Comparison of ENCODE assay signal across 13 mouse cellular contexts in the genomic region with DNA sequence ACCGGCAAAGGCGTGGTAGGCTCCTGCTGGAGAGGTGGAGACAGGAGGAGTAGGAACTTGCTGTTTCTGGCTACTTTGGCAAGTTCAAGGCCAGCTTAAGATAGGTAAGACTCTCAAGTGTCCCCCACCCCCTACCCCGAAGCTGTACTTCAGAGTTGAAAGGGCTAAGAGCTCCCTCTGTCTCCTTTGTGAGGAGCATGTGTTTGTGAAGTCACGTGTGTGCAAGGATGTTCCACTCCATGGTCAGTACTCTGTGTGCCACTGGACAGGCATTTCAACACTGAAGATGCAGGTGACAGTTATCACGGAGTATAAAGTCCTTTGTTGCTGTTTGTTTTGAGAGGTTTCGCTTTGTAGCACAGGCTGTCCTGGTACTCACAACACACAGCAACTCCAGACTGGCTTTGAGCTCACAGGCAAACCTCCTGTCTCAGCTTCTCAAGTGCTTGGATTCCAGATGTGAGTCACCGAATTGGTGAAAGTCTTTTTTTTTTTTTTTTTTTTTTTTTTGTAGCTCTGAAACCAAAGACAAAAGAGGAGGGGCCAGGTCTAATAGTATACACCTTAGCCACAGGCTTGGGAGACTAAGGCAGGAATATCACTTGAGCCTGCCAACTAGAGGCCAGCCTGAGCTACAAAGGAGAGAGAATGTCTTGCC. TPM values are rescaled to one million over a fixed set of nuclear protein-coding genes. Genes with fewer than 3 reads are reported as not detected.
DNase-seq lines count a peak whose midpoint lies in the region; ATAC-seq and TF ChIP-seq lines count a peak whose summit lies in the region.
"Had no signal": no experiment of that assay in that cellular context is flagged by ENCODE, and none has a peak within 500 bp of the region (broad histone marks: within the 10 kb centered on the region; RNA-seq: fewer than 3 reads in every experiment).

No protein-coding gene starts in this region.

- no peaks in the 10 kb centered on the region for H3K27me3 ChIP-seq in lung, embryonic 14.5 days (ENCODE audit: insufficient read depth, low read length)
- no peaks in the 10 kb centered on the region for H3K27me3 ChIP-seq in liver, embryonic 12.5 days (replicated peaks)
- H3K27me3 ChIP-seq in midbrain, postnatal 0 days (ENCODE audit: insufficient read depth, low read length), result no peaks in the 10 kb centered on the region
- H3K27me3 ChIP-seq: limb, embryonic 15.5 days; neural tube, embryonic 15.5 days had no signal

- ATAC-seq in lung, embryonic 14.5 days (ENCODE audit: insufficient read depth), result peak; percentile 2; the same call in 1 of the 2 replicates
- ATAC-seq in erythroblast, adult 5-6 weeks (replicated peaks; ENCODE audit: low FRiP score, poor library complexity, severe bottlenecking), result peak; percentile 12
- ATAC-seq in liver, embryonic 12.5 days, result no peak
- ATAC-seq in midbrain, postnatal 0 days (ENCODE audit: low FRiP score), result no peak

- peaks cover 33% of the 10 kb centered on the region for H3K4me1 ChIP-seq in lung, embryonic 14.5 days (ENCODE audit: insufficient read depth)
- peaks cover 87% of the 10 kb centered on the region for H3K4me1 ChIP-seq in liver, embryonic 12.5 days
- H3K4me1 ChIP-seq in midbrain, postnatal 0 days (ENCODE audit: insufficient read depth, low read length), result no peaks in the 10 kb centered on the region
- H3K4me1 ChIP-seq: neural tube, embryonic 15.5 days had no signal

- peak overlapping the region; percentile 84 for H3K27ac ChIP-seq in lung, embryonic 14.5 days (ENCODE audit: low read depth)
- H3K27ac ChIP-seq in liver, embryonic 12.5 days, result peak overlapping the region; percentile 85
- no peak overlapping the region for H3K27ac ChIP-seq in midbrain, postnatal 0 days (ENCODE audit: low read depth, low read length)
- H3K27ac ChIP-seq: limb, embryonic 15.5 days; neural tube, embryonic 15.5 days had no signal

- H3K4me2 ChIP-seq in lung, embryonic 14.5 days, result no peak overlapping the region
- peak overlapping the region; percentile 52; the same call in 1 of the 2 replicates for H3K4me2 ChIP-seq in liver, embryonic 12.5 days
- no peak overlapping the region for H3K4me2 ChIP-seq in midbrain, postnatal 0 days (ENCODE audit: low read depth, low read length, poor library complexity, severe bottlenecking)
- H3K4me2 ChIP-seq: limb, embryonic 15.5 days; neural tube, embryonic 15.5 days had no signal

- no peaks in the 10 kb centered on the region for H3K9me3 ChIP-seq in lung, embryonic 14.5 days (ENCODE audit: low read depth, low read length)
- no peaks in the 10 kb centered on the region for H3K9me3 ChIP-seq in liver, embryonic 12.5 days (replicated peaks)
- no peaks in the 10 kb centered on the region for H3K9me3 ChIP-seq in midbrain, postnatal 0 days (ENCODE audit: low read length)
- H3K9me3 ChIP-seq: limb, embryonic 15.5 days; neural tube, embryonic 15.5 days had no signal

- WGBS in lung, embryonic 14.5 days, result 45% methylated on average over 7 of the region's 7 CpGs
- 64% methylated on average over 7 of the region's 7 CpGs for WGBS in liver, embryonic 12.5 days (ENCODE audit: insufficient replicate concordance)
- 84% methylated on average over 7 of the region's 7 CpGs for WGBS in midbrain, postnatal 0 days

- H3K36me3 ChIP-seq in lung, embryonic 14.5 days (ENCODE audit: insufficient read depth), result no peaks in the 10 kb centered on the region
- no peaks in the 10 kb centered on the region for H3K36me3 ChIP-seq in liver, embryonic 12.5 days
- no peaks in the 10 kb centered on the region for H3K36me3 ChIP-seq in midbrain, postnatal 0 days (ENCODE audit: insufficient read depth, low read length)
- H3K36me3 ChIP-seq: limb, embryonic 15.5 days; neural tube, embryonic 15.5 days had no signal

- H3K9ac ChIP-seq in lung, embryonic 14.5 days, result no peak overlapping the region; the same call in 1 of the 2 replicates
- peak overlapping the region; percentile 55; the same call in 1 of the 2 replicates for H3K9ac ChIP-seq in liver, embryonic 12.5 days
- H3K9ac ChIP-seq in midbrain, postnatal 0 days (replicated peaks; ENCODE audit: low read length, poor library complexity, severe bottlenecking), result no peak overlapping the region
- H3K9ac ChIP-seq: limb, embryonic 15.5 days; neural tube, embryonic 15.5 days had no signal

- no peak for TF ChIP-seq CTCF in lung, embryonic 14.5 days (IDR thresholded peaks at IDR 0.05; ENCODE audit: low read depth)
- no peak for TF ChIP-seq CTCF in midbrain, postnatal 0 days (IDR thresholded peaks at IDR 0.05)

- no peak overlapping the region for H3K4me3 ChIP-seq in lung, embryonic 14.5 days (ENCODE audit: low read depth, low read length)
- no peak overlapping the region for H3K4me3 ChIP-seq in liver, embryonic 12.5 days
- no peak overlapping the region for H3K4me3 ChIP-seq in midbrain, postnatal 0 days (ENCODE audit: low read depth, low read length)
- H3K4me3 ChIP-seq: limb, embryonic 15.5 days; neural tube, embryonic 15.5 days had no signal

- no peak for DNase-seq in lung, embryonic 14.5 days
- DNase-seq in lung, postnatal 10 days, result no peak
- peak; percentile 51 for DNase-seq in NIH3T3 (ENCODE audit: low read depth)
- DNase-seq in midbrain, postnatal 0 days (ENCODE audit: low spot score), result no peak
- DNase-seq in layer of hippocampus, adult 11-12 months (ENCODE audit: low spot score), result no peak
- DNase-seq in B cell, adult 2 months, result no peak
- DNase-seq: adrenal gland, postnatal 36 days; kidney, postnatal 10 days; right cerebral cortex, adult 18-20 months had no signal

RNA-seq across cellular contexts. Expression of gene Furin, which starts 41.1 kb away (rescaled TPM):
- 18.0 and 19.4 TPM in 2 replicates for polyA plus RNA-seq in lung, embryonic 14.5 days (2014; fragmentation: Nextera tagmentation; extraction: Ambion mirVana)
- total RNA-seq in erythroblast, adult 5-6 weeks (2015; ENCODE audit: low replicate concordance), result 23.0 and 23.1 TPM in 2 replicates
- total RNA-seq in erythroblast, adult 5-6 weeks (2017; ENCODE audit: low replicate concordance), result 29.1 and 33.5 TPM in 2 replicates
- 5.6 and 5.9 TPM in 2 replicates for polyA plus RNA-seq in liver, embryonic 12.5 days (2016; fragmentation: Nextera tagmentation; extraction: Ambion mirVana)
- total RNA-seq in midbrain, postnatal 0 days (2014; rRNA removed), result 16.6 TPM in 2 replicates
- polyA plus RNA-seq in midbrain, postnatal 0 days (2015; fragmentation: Nextera tagmentation; extraction: Ambion mirVana), result 5.0 and 6.0 TPM in 2 replicates

RNA-seq across cellular contexts. Expression of gene Fes, which starts 58.6 kb away (rescaled TPM):
- polyA plus RNA-seq in lung, embryonic 14.5 days (2014; fragmentation: Nextera tagmentation; extraction: Ambion mirVana), result 10.1 and 12.0 TPM in 2 replicates
- 56.5 and 60.0 TPM in 2 replicates for total RNA-seq in erythroblast, adult 5-6 weeks (2015; ENCODE audit: low replicate concordance)
- 24.4 and 31.2 TPM in 2 replicates for total RNA-seq in erythroblast, adult 5-6 weeks (2017; ENCODE audit: low replicate concordance)
- polyA plus RNA-seq in liver, embryonic 12.5 days (2016; fragmentation: Nextera tagmentation; extraction: Ambion mirVana), result 10.3 and 11.4 TPM in 2 replicates
- total RNA-seq in midbrain, postnatal 0 days (2014; rRNA removed), result 4.3 and 7.9 TPM in 2 replicates
- 3.1 and 3.7 TPM in 2 replicates for polyA plus RNA-seq in midbrain, postnatal 0 days (2015; fragmentation: Nextera tagmentation; extraction: Ambion mirVana)

Comparison
In these comparisons a context has a peak if more than half of its experiments do, and no peak if none do; other contexts are left out.
1. ATAC-seq: peak in lung, embryonic 14.5 days (single experiment) and erythroblast, adult 5-6 weeks (single experiment); none in liver, embryonic 12.5 days (single experiment) and midbrain, postnatal 0 days (single experiment).